Mouse (Mus musculus) layer of hippocampus, adult 2 months (tissue): ENCODE data around the gene Rasgef1b. TPM values are rescaled to one million over a fixed set of nuclear protein-coding genes. Genes with fewer than 3 reads are reported as not detected.

Source experiments
- DNase-seq, 2 experiments: peaks; one replicate each; pipeline ENCODE4 v3.0.0; 2022; ENCODE audit warnings: low spot score in 2 of 2
- H3K27ac ChIP-seq: fragments of 200-600 bp; 2 replicates; pipeline ENCODE4 v1.8.1; 2022
- H3K4me3 ChIP-seq: fragments of 200-600 bp; 2 replicates; pipeline ENCODE4 v1.8.1; 2022; ENCODE audit warnings: mild to moderate bottlenecking
- CTCF ChIP-seq: fragments of 200-600 bp; conservative IDR thresholded peaks from 2 replicates; pipeline ENCODE4 v1.8.1; 2022; ENCODE audit warnings: antibody characterized with exemption, mild to moderate bottlenecking, moderate library complexity
- total RNA-seq, 2 experiments: library from RNA; stranded (reverse); gene quantifications; 2 replicates each; pipeline ENCODE4 v1.2.3; 2021

Rasgef1b gene
- total RNA-seq, 2 experiments from 2014 or later = 11.1 to 11.9 TPM

- no peak for DNase-seq
- no peak for TF ChIP-seq CTCF
- Histone ChIP-seq H3K27ac (no peak overlapping the region), H3K4me3 (no peak overlapping the region)
Measured at GRCm38 (mm10) chr5:99247441-99247840, 481.4 kb downstream of the Rasgef1b start.

GRCm38 (mm10) chr5:99246972-99247371 is 481.9 kb downstream of the Rasgef1b start:
- no peak for TF ChIP-seq CTCF
- Histone ChIP-seq H3K4me3 (no peak overlapping the region), H3K27ac (no peak overlapping the region)
- DNase-seq = no peak

- DNase-seq = no peak
- Histone ChIP-seq H3K4me3 (no peak overlapping the region), H3K27ac (no peak overlapping the region)
- TF ChIP-seq CTCF = no peak
Measured at GRCm38 (mm10) chr5:99241988-99242740, 486.7 kb downstream of the Rasgef1b start.

- DNase-seq = no peak
- Histone ChIP-seq H3K27ac (no peak overlapping the region), H3K4me3 (no peak overlapping the region)
- no peak for TF ChIP-seq CTCF
Measured at GRCm38 (mm10) chr5:99240501-99240900, 488.4 kb downstream of the Rasgef1b start.

- DNase-seq = no peak
- H3K4me3 ChIP-seq = no peak overlapping the region
- no peak overlapping the region for H3K27ac ChIP-seq
- TF ChIP-seq CTCF = no peak
Measured at GRCm38 (mm10) chr5:99239677-99240076, 489.2 kb downstream of the Rasgef1b start.

GRCm38 (mm10) chr5:99238150-99238549 is 490.7 kb downstream of the Rasgef1b start:
- Histone ChIP-seq H3K4me3 (no peak overlapping the region), H3K27ac (no peak overlapping the region)
- no peak for DNase-seq
- TF ChIP-seq CTCF = no peak

- no peak for DNase-seq
- no peak for TF ChIP-seq CTCF
- Histone ChIP-seq H3K4me3 (no peak overlapping the region), H3K27ac (no peak overlapping the region)
Measured at GRCm38 (mm10) chr5:99236888-99237752, 491.7 kb downstream of the Rasgef1b start.

- Histone ChIP-seq H3K4me3 (no peak overlapping the region), H3K27ac (no peak overlapping the region)
- TF ChIP-seq CTCF = no peak
- DNase-seq = no peak
Measured at GRCm38 (mm10) chr5:99236431-99236830, 492.4 kb downstream of the Rasgef1b start.

- TF ChIP-seq CTCF = no peak
- Histone ChIP-seq H3K4me3 (no peak overlapping the region), H3K27ac (no peak overlapping the region)
- DNase-seq = no peak
Measured at GRCm38 (mm10) chr5:99234275-99234674, 494.6 kb downstream of the Rasgef1b start.

- no peak for TF ChIP-seq CTCF
- DNase-seq = no peak
Measured at GRCm38 (mm10) chr5:99233176-99233575, 495.7 kb downstream of the Rasgef1b start.

GRCm38 (mm10) chr5:99232410-99232809 is 496.5 kb downstream of the Rasgef1b start:
- TF ChIP-seq CTCF = no peak
- Histone ChIP-seq H3K27ac (no peak overlapping the region), H3K4me3 (no peak overlapping the region)
- DNase-seq = no peak

More at GRCm38 (mm10) chr5:99233176-99233575, 495.7 kb downstream of the Rasgef1b start:
- H3K4me3 ChIP-seq = no peak overlapping the region
- no peak overlapping the region for H3K27ac ChIP-seq

- DNase-seq = no peak
- no peak for TF ChIP-seq CTCF
- H3K27ac ChIP-seq = no peak overlapping the region
- no peak overlapping the region for H3K4me3 ChIP-seq
Measured at GRCm38 (mm10) chr5:99230476-99230875, 498.4 kb downstream of the Rasgef1b start.

GRCm38 (mm10) chr5:99227361-99227760 is 501.5 kb downstream of the Rasgef1b start:
- TF ChIP-seq CTCF = no peak
- DNase-seq = no peak
- no peak overlapping the region for H3K4me3 ChIP-seq
- peak overlapping the region; percentile 36; the same call in 1 of the 2 replicates for H3K27ac ChIP-seq

- Histone ChIP-seq H3K27ac (0 out of 2 replicates have a peak overlapping the region, but pooled peaks have one; percentile 15), H3K4me3 (no peak overlapping the region)
- TF ChIP-seq CTCF = no peak
- DNase-seq = no peak
Measured at GRCm38 (mm10) chr5:99224571-99225011, 504.3 kb downstream of the Rasgef1b start.
